Mouse (Mus musculus): Measurements from ENCODE around the gene Nanos3.

Nanos3 gene

GRCm38 (mm10) chr8:84126742-84127141 lies 58.3 kb downstream of the Nanos3 start:
- DNase-seq, result no peak

GRCm38 (mm10) chr8:84125656-84126055 lies 59.4 kb downstream of the Nanos3 start, which contains the start of gene Podnl1:
TSS of gene Podnl1 (plus strand) at chr8:84125989.
- DNase-seq, result no peak
